Mouse (Mus musculus) MN1 (cell line): ENCODE results near the gene Foxn3.

ENCODE experiments used
- DNase-seq: peaks from one replicate; pipeline ENCODE4 v3.0.0-alpha.2; 2016; ENCODE audit warnings: low spot score

Gene Foxn3

GRCm38 (mm10) chr12:99256997-99257396 is 306.4 kb downstream of the Foxn3 start:
- DNase-seq, result no peak

GRCm38 (mm10) chr12:99256463-99256862 is 306.9 kb downstream of the Foxn3 start:
- DNase-seq, result no peak

GRCm38 (mm10) chr12:99254436-99254835 is 308.9 kb downstream of the Foxn3 start:
- no peak for DNase-seq

GRCm38 (mm10) chr12:99253562-99253961 is 309.8 kb downstream of the Foxn3 start:
- DNase-seq, result no peak

GRCm38 (mm10) chr12:99248606-99249005 is 314.8 kb downstream of the Foxn3 start:
- no peak for DNase-seq

GRCm38 (mm10) chr12:99247939-99248338 is 315.4 kb downstream of the Foxn3 start:
- DNase-seq, result no peak

- DNase-seq, result no peak
Observed at GRCm38 (mm10) chr12:99246984-99247746, 316.2 kb downstream of the Foxn3 start.

GRCm38 (mm10) chr12:99244673-99245072 is 318.7 kb downstream of the Foxn3 start:
- DNase-seq, result no peak

GRCm38 (mm10) chr12:99244264-99244663 is 319.1 kb downstream of the Foxn3 start:
- no peak for DNase-seq

GRCm38 (mm10) chr12:99243316-99243715 is 320.1 kb downstream of the Foxn3 start:
- no peak for DNase-seq

- DNase-seq, result no peak
Observed at GRCm38 (mm10) chr12:99240185-99240726, 323.1 kb downstream of the Foxn3 start.

GRCm38 (mm10) chr12:99239735-99240134 is 323.6 kb downstream of the Foxn3 start:
- no peak for DNase-seq

- DNase-seq, result no peak
Observed at GRCm38 (mm10) chr12:99237497-99237896, 325.9 kb downstream of the Foxn3 start.

GRCm38 (mm10) chr12:99234346-99234745 is 329.0 kb downstream of the Foxn3 start:
- no peak for DNase-seq

- DNase-seq, result no peak
Observed at GRCm38 (mm10) chr12:99233386-99233785, 330.0 kb downstream of the Foxn3 start.

- no peak for DNase-seq
Observed at GRCm38 (mm10) chr12:99232478-99232877, 330.9 kb downstream of the Foxn3 start.

- no peak for DNase-seq
Observed at GRCm38 (mm10) chr12:99231321-99231720, 332.1 kb downstream of the Foxn3 start.

GRCm38 (mm10) chr12:99230783-99231048 is 332.7 kb downstream of the Foxn3 start:
- no peak for DNase-seq

GRCm38 (mm10) chr12:99229973-99230782 is 333.2 kb downstream of the Foxn3 start:
- no peak for DNase-seq

- no peak for DNase-seq
Observed at GRCm38 (mm10) chr12:99227313-99227952, 335.9 kb downstream of the Foxn3 start.

GRCm38 (mm10) chr12:99224863-99225603 is 338.3 kb downstream of the Foxn3 start:
- DNase-seq, result no peak
